Mouse (Mus musculus) hindbrain, embryonic 14.5 days (tissue): ENCODE results near the gene Ccdc9. TPM values are rescaled to one million over a fixed set of nuclear protein-coding genes. Genes with fewer than 3 reads are reported as not detected.

Experiments used
- ATAC-seq: fragments of 200-750 bp; cut with Nextera tagmentation; 2 replicates; pipeline ENCODE4 v1.8.0; 2017; ENCODE audit warnings: moderate number of reproducible peaks, mild to moderate bottlenecking, moderate TSS enrichment, moderate library complexity; ENCODE audit not compliant: low FRiP score
- DNase-seq: peaks from one replicate; pipeline ENCODE4 v3.0.0-alpha.2; 2015; ENCODE audit warnings: low spot score
- H3K27ac ChIP-seq: fragments of 300-500 bp; sonication (generic); 2 replicates; pipeline ENCODE4 v1.5.1; 2014; ENCODE audit warnings: mild to moderate bottlenecking, moderate library complexity
- H3K27me3 ChIP-seq: fragments of 300-500 bp; sonication (generic); 2 replicates; pipeline ENCODE4 v1.6.1; 2014; ENCODE audit warnings: mild to moderate bottlenecking, low read length, mixed read lengths; ENCODE audit not compliant: control insufficient read depth, insufficient read depth
- H3K36me3 ChIP-seq: fragments of 300-500 bp; sonication (generic); replicated peaks from 2 replicates; pipeline ENCODE4 v1.6.1; 2014; ENCODE audit not compliant: control insufficient read depth, insufficient read depth
- H3K4me1 ChIP-seq: fragments of 300-500 bp; sonication (generic); replicated peaks from 2 replicates; pipeline ENCODE4 v1.6.1; 2014; ENCODE audit warnings: antibody characterized with exemption, low read length, mixed read lengths; ENCODE audit not compliant: control insufficient read depth, insufficient read depth
- H3K4me2 ChIP-seq: fragments of 300-500 bp; sonication (generic); replicated peaks from 2 replicates; pipeline ENCODE4 v1.6.1; 2014; ENCODE audit warnings: mild to moderate bottlenecking, moderate library complexity
- H3K4me3 ChIP-seq: fragments of 300-500 bp; sonication (generic); replicated peaks from 2 replicates; pipeline ENCODE4 v1.5.1; 2014; ENCODE audit warnings: mild to moderate bottlenecking, low read length
- H3K9ac ChIP-seq: fragments of 300-500 bp; sonication (generic); 2 replicates; pipeline ENCODE4 v1.6.1; 2014
- H3K9me3 ChIP-seq: fragments of 300-500 bp; sonication (generic); 2 replicates; pipeline ENCODE4 v1.6.1; 2016; ENCODE audit warnings: low read length; ENCODE audit not compliant: control insufficient read depth
- WGBS: fragments of 180-500 bp; shearing (Covaris S2); extraction: QIAGEN DNeasy Blood & Tissue Kit; methylation state at CpG from one replicate; pipeline ENCODE4 v1.1.7; 2014; 5-methylcytosine and 5-hydroxymethylcytosine counted together
- polyA plus RNA-seq: library from polyadenylated mRNA; unstranded; fragments of >200 nt; fragmentation: Nextera tagmentation; extraction: Ambion mirVana; gene quantifications from 2 replicates; pipeline ENCODE4 v1.2.1, GENCODE M21; 2014

The Ccdc9 gene
- polyA plus RNA-seq, 1 experiment from 2014 or later, result 17.0 TPM

GRCm38 (mm10) chr7:16296146-16296545 lies 9.6 kb upstream of the Ccdc9 start:
- no peak for ATAC-seq
- Histone ChIP-seq H3K4me1 (peaks cover 22% of the 10 kb centered on the region), H3K27ac (peak overlapping the region; percentile 47; the same call in 1 of the 2 replicates)

GRCm38 (mm10) chr7:16295321-16295900 lies 8.8 kb upstream of the Ccdc9 start:
- DNase-seq, result peak; percentile 62
- peak; percentile 52 for ATAC-seq
- peak overlapping the region; percentile 61 for H3K9ac ChIP-seq
- H3K27me3 ChIP-seq, result no peaks in the 10 kb centered on the region
- 3% methylated on average over 41 of the region's 41 CpGs for WGBS
- H3K4me1 ChIP-seq, result peaks cover 22% of the 10 kb centered on the region
- H3K36me3 ChIP-seq, result no peaks in the 10 kb centered on the region
- no peaks in the 10 kb centered on the region for H3K9me3 ChIP-seq
- peak overlapping the region; percentile 91 for H3K4me2 ChIP-seq
- H3K4me3 ChIP-seq, result peak overlapping the region; percentile 40
- H3K27ac ChIP-seq, result peak overlapping the region; percentile 68

More at GRCm38 (mm10) chr7:16296146-16296545, 9.6 kb upstream of the Ccdc9 start:
- no peak for DNase-seq
- H3K9ac ChIP-seq, result no peak overlapping the region
- no peaks in the 10 kb centered on the region for H3K36me3 ChIP-seq
- H3K4me2 ChIP-seq, result peak overlapping the region; percentile 91
- no peaks in the 10 kb centered on the region for H3K9me3 ChIP-seq
- H3K27me3 ChIP-seq, result no peaks in the 10 kb centered on the region
- 0 out of 2 replicates have a peak overlapping the region, but pooled peaks have one; percentile 32 for H3K4me3 ChIP-seq
- 51% methylated on average over 2 of the region's 2 CpGs for WGBS

- H3K4me1 ChIP-seq, result peaks cover 18% of the 10 kb centered on the region
- H3K4me2 ChIP-seq, result peak overlapping the region; percentile 91
- H3K36me3 ChIP-seq, result no peaks in the 10 kb centered on the region
- DNase-seq, result peak; percentile 96
- H3K9ac ChIP-seq, result peak overlapping the region; percentile 61
- under 1% methylated on average over 23 of the region's 23 CpGs for WGBS
- H3K4me3 ChIP-seq, result peak overlapping the region; percentile 40
- no peaks in the 10 kb centered on the region for H3K9me3 ChIP-seq
- peak; percentile 46 for ATAC-seq
- H3K27me3 ChIP-seq, result no peaks in the 10 kb centered on the region
- H3K27ac ChIP-seq, result peak overlapping the region; percentile 68
Observed at GRCm38 (mm10) chr7:16294837-16295236, 8.2 kb upstream of the Ccdc9 start.

GRCm38 (mm10) chr7:16294346-16294745 lies 7.8 kb upstream of the Ccdc9 start:
- Histone ChIP-seq H3K4me2 (peak overlapping the region; percentile 91), H3K27ac (no peak overlapping the region), H3K4me3 (no peak overlapping the region; the same call in 1 of the 2 replicates), H3K9ac (no peak overlapping the region), H3K9me3 (no peaks in the 10 kb centered on the region), H3K36me3 (no peaks in the 10 kb centered on the region), H3K4me1 (peaks cover 18% of the 10 kb centered on the region), H3K27me3 (no peaks in the 10 kb centered on the region)
- ATAC-seq (no peak), DNase-seq (peak; percentile 66)
- 29% methylated on average over 4 of the region's 4 CpGs for WGBS

- DNase-seq, result no peak
Observed at GRCm38 (mm10) chr7:16287791-16288190, 1.2 kb upstream of the Ccdc9 start.

GRCm38 (mm10) chr7:16287016-16287415 lies 421 bp upstream of the Ccdc9 start:
- Histone ChIP-seq H3K27me3 (no peaks in the 10 kb centered on the region), H3K9ac (peak overlapping the region; percentile 62), H3K9me3 (no peaks in the 10 kb centered on the region), H3K4me1 (peaks cover 8% of the 10 kb centered on the region), H3K4me2 (peak overlapping the region; percentile 42), H3K36me3 (peaks cover 20% of the 10 kb centered on the region), H3K4me3 (peak overlapping the region; percentile 65), H3K27ac (peak overlapping the region; percentile 93)
- 81% methylated on average over 2 of the region's 2 CpGs for WGBS
- no peak for DNase-seq
- no peak for ATAC-seq

More at GRCm38 (mm10) chr7:16287791-16288190, 1.2 kb upstream of the Ccdc9 start:
- whole genome bisulfite sequencing, result 77% methylated on average over 1 of the region's 1 CpGs
- Histone ChIP-seq H3K4me3 (no peak overlapping the region), H3K4me1 (peaks cover 8% of the 10 kb centered on the region), H3K9ac (no peak overlapping the region), H3K4me2 (no peak overlapping the region), H3K27me3 (no peaks in the 10 kb centered on the region), H3K27ac (no peak overlapping the region), H3K9me3 (no peaks in the 10 kb centered on the region), H3K36me3 (peaks cover 12% of the 10 kb centered on the region)
- no peak for ATAC-seq

GRCm38 (mm10) chr7:16285450-16286025 lies 1.1 kb downstream of the Ccdc9 start:
- WGBS, result 4% methylated on average over 14 of the region's 14 CpGs
- H3K9ac ChIP-seq, result no peak overlapping the region

GRCm38 (mm10) chr7:16284904-16285303 lies 1.7 kb downstream of the Ccdc9 start:
- no peak overlapping the region for H3K27ac ChIP-seq
- H3K4me1 ChIP-seq, result peaks cover 8% of the 10 kb centered on the region
- H3K4me2 ChIP-seq, result peak overlapping the region; percentile 42
- ATAC-seq (no peak), DNase-seq (no peak)
- H3K4me3 ChIP-seq, result 0 out of 2 replicates have a peak overlapping the region, but pooled peaks have one; percentile 65
- no peaks in the 10 kb centered on the region for H3K9me3 ChIP-seq
- H3K36me3 ChIP-seq, result peaks cover 41% of the 10 kb centered on the region
- no peak overlapping the region for H3K9ac ChIP-seq
- 75% methylated on average over 9 of the region's 9 CpGs for WGBS
- no peaks in the 10 kb centered on the region for H3K27me3 ChIP-seq

More at GRCm38 (mm10) chr7:16285450-16286025, 1.1 kb downstream of the Ccdc9 start:
- ATAC-seq (peak; percentile 53), DNase-seq (no peak)
- H3K4me1 ChIP-seq, result peaks cover 8% of the 10 kb centered on the region
- H3K4me3 ChIP-seq, result peak overlapping the region; percentile 65
- H3K36me3 ChIP-seq, result peaks cover 35% of the 10 kb centered on the region
- no peaks in the 10 kb centered on the region for H3K27me3 ChIP-seq
- H3K4me2 ChIP-seq, result peak overlapping the region; percentile 42
- H3K9me3 ChIP-seq, result no peaks in the 10 kb centered on the region
- H3K27ac ChIP-seq, result 0 out of 2 replicates have a peak overlapping the region, but pooled peaks have one; percentile 93

GRCm38 (mm10) chr7:16284001-16284400 lies 2.6 kb downstream of the Ccdc9 start:
- ATAC-seq (no peak), DNase-seq (no peak)
- no peak overlapping the region for H3K27ac ChIP-seq
- H3K4me3 ChIP-seq, result no peak overlapping the region
- no peaks in the 10 kb centered on the region for H3K27me3 ChIP-seq
- H3K36me3 ChIP-seq, result peaks cover 48% of the 10 kb centered on the region
- H3K9me3 ChIP-seq, result no peaks in the 10 kb centered on the region
- peaks cover 8% of the 10 kb centered on the region for H3K4me1 ChIP-seq
- H3K4me2 ChIP-seq, result no peak overlapping the region
- H3K9ac ChIP-seq, result no peak overlapping the region
- 90% methylated on average over 8 of the region's 8 CpGs for WGBS
